Mouse (Mus musculus): ENCODE data around the gene Sorbs1. TPM values are rescaled to one million over a fixed set of nuclear protein-coding genes. Genes with fewer than 3 reads are reported as not detected.

The Sorbs1 gene
- polyA plus RNA-seq, 2 experiments: 35.3 to 40.6 TPM

- no peak overlapping the region for H3K27ac ChIP-seq (replicated peaks; ENCODE audit: low read depth, low read length)
- no peak for ATAC-seq (ENCODE audit: low FRiP score, low read depth)
- 82% methylated on average over 2 of the region's 2 CpGs for WGBS
- no peak for DNase-seq (ENCODE audit: low spot score)
- no peaks in the 10 kb centered on the region for H3K36me3 ChIP-seq (ENCODE audit: control insufficient read depth, insufficient read depth, low read length)
- no peaks in the 10 kb centered on the region for H3K9me3 ChIP-seq (ENCODE audit: control insufficient read depth, low read length)
- H3K4me2 ChIP-seq (replicated peaks; ENCODE audit: low read depth, low read length, severe bottlenecking): no peak overlapping the region
- H3K4me3 ChIP-seq (replicated peaks; ENCODE audit: low read length): no peak overlapping the region
- no peaks in the 10 kb centered on the region for H3K27me3 ChIP-seq (ENCODE audit: control insufficient read depth, insufficient read depth, low read length)
- H3K9ac ChIP-seq (ENCODE audit: low read depth, low read length, severe bottlenecking): no peak overlapping the region
- TF ChIP-seq POLR2A (IDR thresholded peaks at IDR 0.05; ENCODE audit: borderline replicate concordance, extremely low read depth, insufficient read depth, insufficient read length): no peak
- no peaks in the 10 kb centered on the region for H3K4me1 ChIP-seq (ENCODE audit: control insufficient read depth, insufficient read depth, low read length)
Observed at GRCm38 (mm10) chr19:40462481-40462880, 51.1 kb downstream of the Sorbs1 start.

- Histone ChIP-seq H3K27ac (replicated peaks; ENCODE audit: low read depth, low read length) (no peak overlapping the region), H3K9me3 (ENCODE audit: control insufficient read depth, low read length) (no peaks in the 10 kb centered on the region), H3K9ac (ENCODE audit: low read depth, low read length, severe bottlenecking) (no peak overlapping the region), H3K4me3 (replicated peaks; ENCODE audit: low read length) (no peak overlapping the region), H3K27me3 (ENCODE audit: control insufficient read depth, insufficient read depth, low read length) (no peaks in the 10 kb centered on the region), H3K4me2 (replicated peaks; ENCODE audit: low read depth, low read length, severe bottlenecking) (no peak overlapping the region), H3K4me1 (ENCODE audit: control insufficient read depth, insufficient read depth, low read length) (no peaks in the 10 kb centered on the region), H3K36me3 (ENCODE audit: control insufficient read depth, insufficient read depth, low read length) (no peaks in the 10 kb centered on the region)
- WGBS: 79% methylated on average over 1 of the region's 1 CpGs
- no peak for DNase-seq (ENCODE audit: low spot score)
- no peak for ATAC-seq (ENCODE audit: low FRiP score, low read depth)
- TF ChIP-seq POLR2A (IDR thresholded peaks at IDR 0.05; ENCODE audit: borderline replicate concordance, extremely low read depth, insufficient read depth, insufficient read length): no peak
Observed at GRCm38 (mm10) chr19:40461662-40462061, 51.9 kb downstream of the Sorbs1 start.

DNA sequence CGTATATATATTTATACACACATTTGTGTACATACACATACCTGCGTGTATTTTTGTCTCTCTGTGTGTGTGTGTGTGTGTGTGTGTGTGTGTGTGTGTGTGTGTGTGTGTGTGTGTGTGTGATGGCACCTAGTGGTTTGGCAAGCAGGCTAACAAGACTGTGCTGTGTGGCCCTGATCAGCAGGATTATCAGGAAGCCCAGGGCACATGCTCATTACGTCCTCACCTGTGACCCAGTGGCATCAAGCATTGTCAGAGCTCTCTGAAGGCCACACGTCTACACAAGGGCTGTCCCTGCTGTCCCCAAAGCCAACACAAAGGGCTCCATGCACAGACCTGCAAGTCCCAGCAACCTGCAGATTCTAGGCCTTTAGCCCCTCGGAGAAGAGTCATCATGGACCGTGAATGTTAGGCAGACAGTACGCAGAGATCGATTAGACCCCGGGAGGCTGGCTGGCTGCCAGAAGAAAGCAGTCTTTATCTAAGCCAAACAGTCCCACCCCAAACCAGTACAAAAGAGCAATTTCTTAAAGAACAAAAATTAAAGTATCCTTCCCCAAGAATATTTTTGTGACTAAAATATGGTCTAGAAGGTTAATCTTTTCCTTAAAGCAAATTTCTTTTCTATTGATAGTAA lies 52.6 kb downstream of the Sorbs1 start:
- H3K4me3 ChIP-seq (replicated peaks; ENCODE audit: low read length): no peak overlapping the region
- H3K9ac ChIP-seq (ENCODE audit: low read depth, low read length, severe bottlenecking): no peak overlapping the region
- no peaks in the 10 kb centered on the region for H3K27me3 ChIP-seq (ENCODE audit: control insufficient read depth, insufficient read depth, low read length)
- WGBS: 74% methylated on average over 9 of the region's 9 CpGs
- H3K4me1 ChIP-seq (ENCODE audit: control insufficient read depth, insufficient read depth, low read length): no peaks in the 10 kb centered on the region
- DNase-seq (ENCODE audit: low spot score) (no peak), ATAC-seq (ENCODE audit: low FRiP score, low read depth) (no peak)
- H3K4me2 ChIP-seq (replicated peaks; ENCODE audit: low read depth, low read length, severe bottlenecking): no peak overlapping the region
- no peak overlapping the region for H3K27ac ChIP-seq (replicated peaks; ENCODE audit: low read depth, low read length)
- H3K36me3 ChIP-seq (ENCODE audit: control insufficient read depth, insufficient read depth, low read length): no peaks in the 10 kb centered on the region
- no peaks in the 10 kb centered on the region for H3K9me3 ChIP-seq (ENCODE audit: control insufficient read depth, low read length)
- no peak for TF ChIP-seq POLR2A (IDR thresholded peaks at IDR 0.05; ENCODE audit: borderline replicate concordance, extremely low read depth, insufficient read depth, insufficient read length)

- Histone ChIP-seq H3K27me3 (ENCODE audit: control insufficient read depth, insufficient read depth, low read length) (no peaks in the 10 kb centered on the region), H3K4me3 (replicated peaks; ENCODE audit: low read length) (no peak overlapping the region), H3K4me1 (ENCODE audit: control insufficient read depth, insufficient read depth, low read length) (no peaks in the 10 kb centered on the region), H3K4me2 (replicated peaks; ENCODE audit: low read depth, low read length, severe bottlenecking) (no peak overlapping the region), H3K9ac (ENCODE audit: low read depth, low read length, severe bottlenecking) (no peak overlapping the region), H3K27ac (replicated peaks; ENCODE audit: low read depth, low read length) (no peak overlapping the region), H3K36me3 (ENCODE audit: control insufficient read depth, insufficient read depth, low read length) (no peaks in the 10 kb centered on the region), H3K9me3 (ENCODE audit: control insufficient read depth, low read length) (no peaks in the 10 kb centered on the region)
- TF ChIP-seq POLR2A (IDR thresholded peaks at IDR 0.05; ENCODE audit: borderline replicate concordance, extremely low read depth, insufficient read depth, insufficient read length): no peak
- ATAC-seq (ENCODE audit: low FRiP score, low read depth) (no peak), DNase-seq (ENCODE audit: low spot score) (no peak)
- 69% methylated on average over 1 of the region's 1 CpGs for WGBS
Observed at GRCm38 (mm10) chr19:40459338-40459737, 54.2 kb downstream of the Sorbs1 start.

DNA sequence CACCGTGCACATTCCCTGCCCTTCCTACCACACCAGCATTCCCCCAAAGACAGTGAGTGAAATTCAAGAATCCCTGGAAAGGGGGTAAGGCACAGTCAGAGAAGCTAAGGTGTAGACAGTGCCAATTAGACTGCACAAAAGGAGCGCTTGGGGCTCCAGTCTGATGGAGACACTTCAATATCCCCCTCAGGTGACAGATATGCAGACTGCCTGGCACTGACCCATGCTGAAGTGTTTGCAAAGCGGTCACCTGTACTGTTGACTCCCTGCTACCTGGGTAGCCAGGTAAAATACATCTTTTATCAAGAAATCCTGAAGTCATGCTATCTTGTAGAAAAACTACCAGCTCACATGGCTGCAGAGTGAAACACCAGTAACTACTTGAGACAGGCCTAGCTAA lies 54.8 kb downstream of the Sorbs1 start:
- Histone ChIP-seq H3K27me3 (ENCODE audit: control insufficient read depth, insufficient read depth, low read length) (no peaks in the 10 kb centered on the region), H3K4me2 (replicated peaks; ENCODE audit: low read depth, low read length, severe bottlenecking) (no peak overlapping the region), H3K36me3 (ENCODE audit: control insufficient read depth, insufficient read depth, low read length) (no peaks in the 10 kb centered on the region), H3K4me3 (replicated peaks; ENCODE audit: low read length) (no peak overlapping the region), H3K9me3 (ENCODE audit: control insufficient read depth, low read length) (no peaks in the 10 kb centered on the region), H3K4me1 (ENCODE audit: control insufficient read depth, insufficient read depth, low read length) (no peaks in the 10 kb centered on the region), H3K9ac (ENCODE audit: low read depth, low read length, severe bottlenecking) (no peak overlapping the region), H3K27ac (replicated peaks; ENCODE audit: low read depth, low read length) (no peak overlapping the region)
- no peak for TF ChIP-seq POLR2A (IDR thresholded peaks at IDR 0.05; ENCODE audit: borderline replicate concordance, extremely low read depth, insufficient read depth, insufficient read length)
- WGBS: 79% methylated on average over 3 of the region's 3 CpGs
- DNase-seq (ENCODE audit: low spot score) (no peak), ATAC-seq (ENCODE audit: low FRiP score, low read depth) (no peak)
